Mouse (Mus musculus) cortical plate, adult 2 months (tissue): ENCODE data around the gene Apol7a.

Experiments used
- CTCF ChIP-seq: fragments of 200-500 bp; IDR thresholded peaks from 2 replicates; pipeline ENCODE4 v1.5.1; 2011; ENCODE audit warnings: mild to moderate bottlenecking, control low read depth, low read length; ENCODE audit not compliant: insufficient read depth; ENCODE audit errors: extremely low read depth
- POLR2A ChIP-seq: fragments of 200-500 bp; IDR thresholded peaks from 2 replicates; pipeline ENCODE4 v1.6.1; 2011; ENCODE audit warnings: mild to moderate bottlenecking, low read length, control low read depth; ENCODE audit not compliant: insufficient read depth; ENCODE audit errors: extremely low read depth

DNA sequence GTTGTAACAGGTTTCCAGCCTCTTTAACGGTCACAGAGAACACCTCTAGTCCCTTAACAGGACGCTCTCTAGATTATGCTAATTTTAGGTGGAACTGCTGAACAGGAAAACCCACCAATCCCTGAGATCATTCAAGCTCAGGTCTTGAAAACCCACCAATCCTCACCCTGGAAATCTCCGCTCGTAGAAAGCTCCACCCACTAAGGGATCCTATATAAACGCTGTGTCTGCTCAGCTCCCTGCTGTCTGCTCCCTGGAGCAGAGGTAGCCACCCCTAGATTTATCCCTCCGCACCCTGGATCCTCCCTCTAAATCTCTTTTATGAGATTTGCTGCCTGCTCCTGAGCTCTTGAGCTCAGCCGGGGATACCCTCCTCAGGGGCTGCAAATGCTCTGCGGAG, 28.3 kb downstream of the Apol7a start:
- TF ChIP-seq POLR2A (no peak), CTCF (no peak)
